Mouse (Mus musculus) ES-E14 (cell line): Measurements from ENCODE around the gene Srgap1. TPM values are rescaled to one million over a fixed set of nuclear protein-coding genes. Genes with fewer than 3 reads are reported as not detected.

ENCODE experiments used
- DNase-seq: peaks from one replicate; pipeline ENCODE4 v3.0.0-alpha.2; 2013; ENCODE audit warnings: low read depth, low spot score
- H3K27ac ChIP-seq: 2 replicates; pipeline ENCODE4 v1.5.1; 2012; ENCODE audit warnings: low read depth, mild to moderate bottlenecking, low read length, moderate library complexity, mixed read lengths; ENCODE audit not compliant: poor library complexity, insufficient read depth, severe bottlenecking
- H3K36me3 ChIP-seq: 2 replicates; pipeline ENCODE4 v1.6.1; 2012; ENCODE audit warnings: mild to moderate bottlenecking, low read length, moderate library complexity, mixed read lengths; ENCODE audit not compliant: control insufficient read depth, poor library complexity, insufficient read depth, severe bottlenecking
- H3K4me1 ChIP-seq, 2 experiments: fragments of 150-350 bp in 1 of 2; sonication (generic) in 1 of 2; 2 replicates each; pipeline ENCODE4 v1.6.1; 2012; ENCODE audit warnings: low read length in 2 of 2, mild to moderate bottlenecking in 1 of 2, mixed read lengths in 1 of 2; ENCODE audit not compliant: control insufficient read depth in 2 of 2, insufficient read depth in 2 of 2, poor library complexity in 1 of 2
- H3K4me3 ChIP-seq, 2 experiments: fragments of 150-350 bp in 1 of 2; sonication (generic) in 1 of 2; 2 replicates each; pipeline ENCODE4 v1.5.1; 2012; ENCODE audit warnings: low read length in 2 of 2, low read depth in 1 of 2, mild to moderate bottlenecking in 1 of 2, mixed read lengths in 1 of 2; ENCODE audit not compliant: insufficient read depth in 1 of 2, poor library complexity in 1 of 2, severe bottlenecking in 1 of 2
- H3K9ac ChIP-seq: 2 replicates; pipeline ENCODE4 v1.6.1; 2012; ENCODE audit warnings: low read depth, mild to moderate bottlenecking, low read length, mixed read lengths; ENCODE audit not compliant: poor library complexity, insufficient read depth, severe bottlenecking
- H3K9me3 ChIP-seq: fragments of 150-350 bp; sonication (generic); 2 replicates; pipeline ENCODE4 v1.6.1; 2012; ENCODE audit warnings: low read depth, mild to moderate bottlenecking, low read length; ENCODE audit not compliant: control insufficient read depth, insufficient read depth
- CHD2 ChIP-seq: IDR thresholded peaks from 2 replicates; pipeline ENCODE4 v1.6.1; 2014; ENCODE audit warnings: mild to moderate bottlenecking, low read depth, low read length, inconsistent platforms
- HCFC1 ChIP-seq: IDR thresholded peaks from 2 replicates; pipeline ENCODE4 v1.6.1; 2012; ENCODE audit warnings: low read length, inconsistent platforms, borderline replicate concordance; ENCODE audit not compliant: insufficient read depth
- MAFK ChIP-seq: IDR thresholded peaks from 2 replicates; pipeline ENCODE4 v1.6.1; 2014; ENCODE audit warnings: mild to moderate bottlenecking, low read depth, low read length, inconsistent platforms; ENCODE audit not compliant: insufficient read depth
- ZC3H11A ChIP-seq: IDR thresholded peaks from 2 replicates; pipeline ENCODE4 v1.6.1; 2012; ENCODE audit warnings: low read depth, mild to moderate bottlenecking, inconsistent platforms, low read length, borderline replicate concordance
- ZNF384 ChIP-seq: IDR thresholded peaks from 2 replicates; pipeline ENCODE4 v1.6.1; 2012; ENCODE audit warnings: low read depth, low read length, inconsistent platforms
- in situ Hi-C, 2 experiments: fragments of 600-800 bp; cut with MboI; formaldehyde crosslinking; loops; one replicate each; pipeline ENCODE4 v1.15.1; 2025; ENCODE audit warnings: low sequenced_read_pairs in 2 of 2, inconsistent platforms in 1 of 2; ENCODE audit not compliant: unreplicated experiment in 2 of 2
- total RNA-seq: library from RNA; depleted of rRNA; stranded (reverse); fragments of 300-350 nt; gene quantifications from 2 replicates; pipeline ENCODE4 v1.2.3, GENCODE M21; 2012

Srgap1 gene
- total RNA-seq, 1 experiment: 0.94 TPM

- Histone ChIP-seq H3K4me3 (no peak overlapping the region), H3K36me3 (no peaks in the 10 kb centered on the region), H3K4me1 (no peaks in the 10 kb centered on the region; a peak in 1 of 4 replicates), H3K9me3 (no peaks in the 10 kb centered on the region), H3K27ac (no peak overlapping the region), H3K9ac (no peak overlapping the region)
- TF ChIP-seq HCFC1 (no peak), MAFK (no peak), ZC3H11A (no peak), ZNF384 (no peak), CHD2 (no peak)
- no peak for DNase-seq
- in situ Hi-C loops: no loop called here
Measured at GRCm38 (mm10) chr10:121995448-121995847, 51.7 kb downstream of the Srgap1 start.

GRCm38 (mm10) chr10:121994660-121995059 lies 52.5 kb downstream of the Srgap1 start:
- Histone ChIP-seq H3K9ac (no peak overlapping the region), H3K4me1 (no peaks in the 10 kb centered on the region; a peak in 1 of 4 replicates), H3K27ac (no peak overlapping the region), H3K36me3 (no peaks in the 10 kb centered on the region), H3K4me3 (no peak overlapping the region), H3K9me3 (no peaks in the 10 kb centered on the region)
- no peak for DNase-seq
- in situ Hi-C loops: no loop called here
- TF ChIP-seq HCFC1: no peak
- TF ChIP-seq MAFK: no peak

- no peaks in the 10 kb centered on the region; a peak in 1 of 4 replicates for H3K4me1 ChIP-seq
- no peak for DNase-seq
- in situ Hi-C loops: no loop called here
- H3K27ac ChIP-seq: no peak overlapping the region
- H3K4me3 ChIP-seq: no peak overlapping the region
- no peaks in the 10 kb centered on the region for H3K9me3 ChIP-seq
- H3K9ac ChIP-seq: no peak overlapping the region
- TF ChIP-seq HCFC1: no peak
- 0 out of 2 replicates have a peak, but pooled peaks have one; percentile 11 for TF ChIP-seq MAFK
- no peaks in the 10 kb centered on the region for H3K36me3 ChIP-seq
Measured at GRCm38 (mm10) chr10:121992609-121993008, 54.5 kb downstream of the Srgap1 start.

GRCm38 (mm10) chr10:121986997-121987396 lies 60.1 kb downstream of the Srgap1 start:
- Histone ChIP-seq H3K9me3 (no peaks in the 10 kb centered on the region), H3K9ac (no peak overlapping the region), H3K4me3 (no peak overlapping the region), H3K4me1 (peaks cover 0 to 6% of the 10 kb centered on the region in 2 experiments; a peak in 2 of 4 replicates), H3K27ac (no peak overlapping the region), H3K36me3 (no peaks in the 10 kb centered on the region)
- in situ Hi-C loops: no loop called here
- no peak for TF ChIP-seq ZC3H11A
- no peak for TF ChIP-seq MAFK
- TF ChIP-seq CHD2: no peak
- TF ChIP-seq ZNF384: no peak
- no peak for TF ChIP-seq HCFC1
- no peak for DNase-seq

GRCm38 (mm10) chr10:121984887-121985286 lies 62.2 kb downstream of the Srgap1 start:
- Histone ChIP-seq H3K4me3 (no peak overlapping the region), H3K9ac (no peak overlapping the region), H3K36me3 (no peaks in the 10 kb centered on the region), H3K9me3 (no peaks in the 10 kb centered on the region), H3K4me1 (peaks cover 0 to 6% of the 10 kb centered on the region in 2 experiments; a peak in 2 of 4 replicates), H3K27ac (no peak overlapping the region)
- TF ChIP-seq CHD2 (no peak), HCFC1 (no peak), ZC3H11A (no peak), MAFK (no peak), ZNF384 (no peak)
- no peak for DNase-seq
- in situ Hi-C loops: no loop called here
